Mouse (Mus musculus) activated CD4-positive, CD25-positive, alpha-beta regulatory T cell, adult 9 weeks (primary cell): Measurements from ENCODE around the gene Gins1. TPM values are rescaled to one million over a fixed set of nuclear protein-coding genes. Genes with fewer than 3 reads are reported as not detected.

Experiments
- polyA plus RNA-seq: library from polyadenylated mRNA; unstranded; fragments of 100-300 nt; shearing (Covaris generic); gene quantifications from one replicate; pipeline ENCODE4 v1.2.1, GENCODE M21; 2017

Gene Gins1
- 5.6 TPM for polyA plus RNA-seq

DNA sequence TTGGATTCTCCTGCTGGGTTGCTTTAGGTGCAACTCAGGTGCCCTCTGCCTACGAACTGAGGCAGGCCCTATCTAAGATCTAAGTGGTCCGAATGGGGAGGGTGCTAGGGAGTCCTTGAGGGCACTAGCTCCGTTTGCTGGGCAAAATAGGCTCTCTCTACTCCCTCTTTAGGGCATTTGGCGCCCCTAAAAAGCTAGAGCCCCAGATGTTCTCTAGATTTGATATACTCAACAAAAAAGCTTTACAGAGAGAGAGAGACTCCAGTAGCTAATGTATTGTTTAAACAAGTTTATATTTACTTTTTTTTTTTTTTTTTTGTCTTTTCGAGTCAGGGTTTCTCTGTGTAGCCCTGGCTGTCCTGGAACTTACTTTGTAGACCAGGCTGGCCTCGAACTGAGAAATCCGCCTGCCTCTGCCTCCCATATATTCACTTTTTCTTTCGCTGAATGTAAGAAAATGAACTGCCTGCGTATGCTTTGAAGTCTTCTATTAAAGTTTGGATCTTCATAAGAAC lies at the start of gene Gins1:
Gene Gins1, plus strand, starts transcription at position 465 of the 515 bp plus-strand sequence.

DNA sequence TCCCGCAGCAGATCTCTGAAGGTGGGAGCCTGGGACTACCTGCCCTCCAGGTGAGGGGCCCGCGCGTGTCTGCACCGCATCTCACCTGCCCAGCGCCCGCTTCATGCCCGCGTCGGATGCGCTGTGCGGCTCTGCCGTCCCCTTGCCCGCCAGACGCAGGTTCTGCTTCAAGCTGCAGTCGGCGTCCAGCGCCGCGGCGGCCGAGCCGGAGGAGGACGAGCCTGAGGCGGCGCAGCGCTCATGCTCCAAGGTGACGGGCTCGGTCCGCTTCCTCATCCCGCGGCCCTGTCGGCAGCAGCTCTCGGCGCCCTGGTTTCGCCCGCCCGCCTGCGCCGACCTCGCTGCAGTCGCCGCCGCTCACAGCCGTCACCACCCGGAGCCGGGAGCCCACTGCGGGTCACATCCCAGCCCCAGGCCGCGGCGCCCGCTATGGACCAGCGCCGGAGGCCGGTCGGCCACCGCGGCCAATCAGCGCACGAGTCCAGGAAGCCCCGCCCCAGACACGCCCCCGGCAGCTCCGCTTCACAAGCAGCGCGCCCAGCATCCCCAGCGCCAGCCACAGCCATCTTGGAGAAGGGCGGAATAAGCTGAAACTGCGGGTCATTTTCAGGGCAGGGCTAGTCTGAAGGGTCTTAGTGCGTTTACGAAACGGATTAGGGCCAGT lies 796 bp upstream of the Gins1 start, which contains the start of gene Abhd12:
Gene Abhd12, minus strand, starts transcription at position 470 of the 664 bp plus-strand sequence.

Other genes with a start within 250 kb of the Gins1 start
- gene Acss1, start 236.9 kb upstream of the Gins1 start, polyA plus RNA-seq = 19.7 TPM
- gene Vsx1, start 216.0 kb upstream of the Gins1 start, polyA plus RNA-seq = not detected
- gene Entpd6, start 156.4 kb upstream of the Gins1 start, polyA plus RNA-seq = 59.5 TPM
- 115 TPM for gene Pygb, start 118.7 kb upstream of the Gins1 start, polyA plus RNA-seq
- 15.3 TPM for gene Abhd12, start 659 bp upstream of the Gins1 start, polyA plus RNA-seq
- 0.70 TPM for gene Ninl, start 134.0 kb downstream of the Gins1 start, polyA plus RNA-seq
- gene Nanp, start 134.0 kb downstream of the Gins1 start, polyA plus RNA-seq = 35.0 TPM
- not detected for gene Gm14151, start 186.9 kb downstream of the Gins1 start, polyA plus RNA-seq
- not detected for gene Gm14147, start 192.8 kb downstream of the Gins1 start, polyA plus RNA-seq